Mouse (Mus musculus): ENCODE measurements around the gene Thsd7a. TPM values are rescaled to one million over a fixed set of nuclear protein-coding genes. Genes with fewer than 3 reads are reported as not detected.

Gene Thsd7a
- polyA plus RNA-seq, 1 experiment: 4.9 TPM

DNA sequence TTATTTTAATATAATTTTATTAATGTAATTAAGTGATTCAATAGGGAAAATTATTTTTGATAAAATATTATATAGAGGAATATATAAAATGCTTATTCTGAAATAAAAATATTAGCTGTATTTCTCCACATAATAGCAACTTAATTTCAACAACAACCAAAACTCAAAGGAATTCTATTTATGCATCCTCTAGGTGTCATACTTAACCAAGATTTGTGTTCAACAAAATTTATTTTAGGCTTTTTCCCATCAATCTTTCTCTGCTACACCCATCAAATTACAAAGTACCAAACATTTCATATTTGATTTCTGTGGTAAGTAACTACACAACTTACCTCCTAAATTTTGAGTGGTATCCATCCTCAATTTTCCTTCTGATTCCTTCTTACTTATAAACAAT is 3.1 kb upstream of the Thsd7a start:
- peaks cover 2% of the 10 kb centered on the region; the same call in 1 of the 2 replicates for H3K4me1 ChIP-seq (ENCODE audit: control insufficient read depth, insufficient read depth, low read length)
- H3K4me3 ChIP-seq (ENCODE audit: insufficient read depth, low read length): no peak overlapping the region
- no peak for TF ChIP-seq CTCF (IDR thresholded peaks at IDR 0.05; ENCODE audit: borderline replicate concordance, insufficient read depth, low read length)
- TF ChIP-seq POLR2A (IDR thresholded peaks at IDR 0.05; ENCODE audit: low read depth, low read length): no peak
- no peak overlapping the region for H3K27ac ChIP-seq (ENCODE audit: insufficient read depth, low read length)

DNA sequence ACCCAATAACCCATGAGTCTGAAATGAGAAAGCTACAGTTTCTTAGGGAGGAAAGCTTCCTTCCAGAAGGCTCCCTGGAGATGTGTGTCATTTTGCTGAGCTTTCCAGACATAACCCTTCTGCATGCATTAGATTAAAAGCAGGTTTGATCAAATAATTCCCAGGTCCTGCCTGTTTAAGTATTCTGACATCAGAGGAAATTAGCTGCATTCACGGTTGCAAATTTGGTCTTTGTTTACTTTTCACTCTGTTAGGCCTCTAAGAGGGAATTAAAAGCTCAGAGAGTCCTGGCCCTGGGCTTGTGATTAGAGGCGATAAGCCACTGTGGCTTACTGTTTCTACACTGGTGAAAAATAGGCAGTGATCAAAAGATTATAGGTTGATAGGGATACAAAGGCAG is 1.2 kb upstream of the Thsd7a start:
- Histone ChIP-seq H3K4me1 (ENCODE audit: control insufficient read depth, insufficient read depth, low read length) (peaks cover 2% of the 10 kb centered on the region; the same call in 1 of the 2 replicates), H3K4me3 (ENCODE audit: insufficient read depth, low read length) (no peak overlapping the region), H3K27ac (ENCODE audit: insufficient read depth, low read length) (no peak overlapping the region)
- TF ChIP-seq POLR2A (IDR thresholded peaks at IDR 0.05; ENCODE audit: low read depth, low read length) (no peak), CTCF (IDR thresholded peaks at IDR 0.05; ENCODE audit: borderline replicate concordance, insufficient read depth, low read length) (no peak)

DNA sequence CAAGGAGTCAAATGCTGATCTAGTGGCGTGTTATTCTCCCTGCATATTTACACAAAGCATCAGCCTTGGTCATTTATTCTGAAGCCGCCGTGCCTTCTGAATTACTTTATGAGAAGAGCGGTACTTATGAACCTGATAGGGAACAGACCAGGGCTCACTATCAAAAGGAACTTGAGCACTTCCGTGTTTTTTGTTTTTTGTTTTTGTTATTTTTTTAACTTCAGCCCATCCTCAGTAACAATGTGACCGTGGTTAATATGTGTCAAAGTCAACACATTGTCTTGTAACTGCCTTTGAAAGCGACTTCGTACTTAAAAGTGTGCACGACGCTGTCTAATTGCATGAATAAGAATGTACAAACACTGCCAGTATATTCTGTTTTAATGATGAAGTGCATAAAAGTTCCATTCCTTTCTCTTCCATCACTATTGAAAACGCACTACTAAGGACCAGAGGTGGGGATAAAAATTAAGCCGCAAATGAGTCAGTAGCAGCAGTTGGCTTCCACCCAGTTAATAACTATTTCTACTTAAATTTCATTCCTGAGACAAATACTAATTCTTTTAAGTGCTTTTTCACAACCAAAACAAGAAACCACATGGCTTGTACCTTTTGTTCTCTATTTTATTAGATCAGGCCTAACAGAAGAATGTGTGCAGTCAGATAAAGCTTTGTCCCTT is 461 bp upstream of the Thsd7a start:
- Histone ChIP-seq H3K27ac (ENCODE audit: insufficient read depth, low read length) (no peak overlapping the region), H3K4me3 (ENCODE audit: insufficient read depth, low read length) (peak overlapping the region; percentile 89), H3K4me1 (ENCODE audit: control insufficient read depth, insufficient read depth, low read length) (peaks cover 2% of the 10 kb centered on the region; the same call in 1 of the 2 replicates)
- TF ChIP-seq CTCF (IDR thresholded peaks at IDR 0.05; ENCODE audit: borderline replicate concordance, insufficient read depth, low read length) (no peak), POLR2A (IDR thresholded peaks at IDR 0.05; ENCODE audit: low read depth, low read length) (no peak)

DNA sequence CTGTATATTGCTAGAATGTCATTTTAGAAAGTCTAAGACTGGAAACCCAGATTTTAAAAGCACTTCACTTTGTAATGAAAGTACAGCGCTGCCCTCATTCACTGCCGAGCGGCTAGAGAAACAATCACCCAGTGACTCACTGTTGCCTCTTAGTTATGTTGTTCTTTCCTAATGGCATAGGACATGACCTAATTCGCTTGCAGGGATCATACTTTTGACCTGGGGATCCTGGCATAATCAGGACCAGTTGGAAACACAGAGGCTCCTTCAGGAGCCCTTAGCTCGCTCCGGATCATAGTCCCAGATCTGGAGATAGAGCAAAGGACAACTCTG is 790 bp downstream of the Thsd7a start:
- Histone ChIP-seq H3K4me3 (ENCODE audit: insufficient read depth, low read length) (peak overlapping the region; percentile 89), H3K27ac (ENCODE audit: insufficient read depth, low read length) (peak overlapping the region; percentile 55; the same call in 1 of the 2 replicates), H3K4me1 (ENCODE audit: control insufficient read depth, insufficient read depth, low read length) (peaks cover 2% of the 10 kb centered on the region; the same call in 1 of the 2 replicates)
- TF ChIP-seq CTCF (IDR thresholded peaks at IDR 0.05; ENCODE audit: borderline replicate concordance, insufficient read depth, low read length): no peak
- no peak for TF ChIP-seq POLR2A (IDR thresholded peaks at IDR 0.05; ENCODE audit: low read depth, low read length)

DNA sequence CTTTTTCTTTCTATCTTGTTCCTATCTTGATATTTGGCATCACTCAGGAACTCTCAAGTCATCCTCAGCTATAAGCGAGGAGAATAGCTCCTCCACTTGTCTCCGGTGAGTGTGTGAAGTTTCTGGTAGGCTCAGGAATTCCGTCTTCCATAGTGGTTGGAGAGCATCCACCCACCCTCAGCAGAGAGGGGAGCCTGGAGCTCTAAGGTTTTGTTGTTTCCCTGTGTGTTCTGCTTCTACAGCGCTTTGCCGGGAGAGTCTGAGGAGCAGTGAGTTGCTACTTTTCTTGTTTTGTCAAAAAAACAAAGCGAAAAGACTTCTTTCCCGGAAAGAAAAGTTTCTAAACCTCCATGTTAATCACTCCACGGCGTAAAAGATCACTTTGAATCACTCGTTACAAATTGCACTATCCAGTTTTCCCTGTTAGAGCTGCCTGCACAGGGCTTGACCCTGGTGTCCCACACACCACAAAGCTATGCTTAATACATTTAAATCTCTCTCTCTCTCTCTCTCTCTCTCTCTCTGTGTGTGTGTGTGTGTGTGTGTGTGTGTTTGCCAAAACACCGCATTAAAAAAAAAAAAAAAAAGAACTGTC is 1.3 kb downstream of the Thsd7a start:
- H3K4me1 ChIP-seq (ENCODE audit: control insufficient read depth, insufficient read depth, low read length): peaks cover 2% of the 10 kb centered on the region; the same call in 1 of the 2 replicates
- peak overlapping the region; percentile 6; the same call in 1 of the 2 replicates for H3K27ac ChIP-seq (ENCODE audit: insufficient read depth, low read length)
- TF ChIP-seq CTCF (IDR thresholded peaks at IDR 0.05; ENCODE audit: borderline replicate concordance, insufficient read depth, low read length): no peak
- TF ChIP-seq POLR2A (IDR thresholded peaks at IDR 0.05; ENCODE audit: low read depth, low read length): no peak
- H3K4me3 ChIP-seq (ENCODE audit: insufficient read depth, low read length): peak overlapping the region; percentile 89

DNA sequence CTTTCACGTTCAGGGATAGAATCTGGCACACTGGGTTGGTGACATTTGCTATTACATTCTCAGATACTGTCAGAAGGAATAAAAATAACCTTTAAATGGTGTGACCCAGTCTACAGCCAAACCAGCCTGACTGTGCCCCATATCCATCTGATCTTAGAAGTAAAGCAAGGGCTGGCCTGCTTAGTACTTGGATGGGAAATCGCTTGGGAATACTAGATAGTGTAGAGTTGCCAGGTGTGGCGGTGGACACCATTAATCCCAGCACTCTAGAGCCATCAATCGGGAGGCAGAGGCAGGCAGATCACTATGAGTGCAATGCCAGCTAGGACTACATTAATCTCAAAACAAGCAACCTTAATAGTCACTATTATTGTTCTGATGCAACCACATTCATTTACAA is 6.4 kb downstream of the Thsd7a start:
- Histone ChIP-seq H3K4me1 (ENCODE audit: control insufficient read depth, insufficient read depth, low read length) (peaks cover 2% of the 10 kb centered on the region; the same call in 1 of the 2 replicates), H3K4me3 (ENCODE audit: insufficient read depth, low read length) (no peak overlapping the region), H3K27ac (ENCODE audit: insufficient read depth, low read length) (no peak overlapping the region)
- TF ChIP-seq CTCF (IDR thresholded peaks at IDR 0.05; ENCODE audit: borderline replicate concordance, insufficient read depth, low read length) (no peak), POLR2A (IDR thresholded peaks at IDR 0.05; ENCODE audit: low read depth, low read length) (no peak)

DNA sequence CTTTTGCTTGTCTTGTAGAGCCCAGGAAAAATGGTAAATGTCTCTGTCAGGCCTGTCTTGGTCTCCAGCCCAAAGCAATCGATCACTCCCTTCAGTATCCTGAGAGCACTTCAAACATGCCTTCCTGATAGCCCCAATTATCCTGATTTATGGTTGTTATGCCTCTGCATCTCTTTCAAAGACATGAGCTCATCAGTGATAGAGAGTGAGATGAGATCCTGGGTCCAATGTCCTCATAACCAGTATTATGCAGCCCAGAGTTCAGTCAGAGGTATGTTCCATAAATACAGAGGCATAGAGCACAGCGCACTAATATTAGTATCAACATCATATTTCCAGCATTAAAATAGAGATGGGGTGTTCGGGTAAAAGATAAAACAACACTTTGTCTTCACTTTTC is 15.3 kb downstream of the Thsd7a start:
- TF ChIP-seq CTCF (IDR thresholded peaks at IDR 0.05; ENCODE audit: borderline replicate concordance, insufficient read depth, low read length) (no peak), POLR2A (IDR thresholded peaks at IDR 0.05; ENCODE audit: low read depth, low read length) (no peak)
- no peaks in the 10 kb centered on the region for H3K4me1 ChIP-seq (ENCODE audit: control insufficient read depth, insufficient read depth, low read length)
- no peak overlapping the region for H3K4me3 ChIP-seq (ENCODE audit: insufficient read depth, low read length)
- no peak overlapping the region for H3K27ac ChIP-seq (ENCODE audit: insufficient read depth, low read length)

DNA sequence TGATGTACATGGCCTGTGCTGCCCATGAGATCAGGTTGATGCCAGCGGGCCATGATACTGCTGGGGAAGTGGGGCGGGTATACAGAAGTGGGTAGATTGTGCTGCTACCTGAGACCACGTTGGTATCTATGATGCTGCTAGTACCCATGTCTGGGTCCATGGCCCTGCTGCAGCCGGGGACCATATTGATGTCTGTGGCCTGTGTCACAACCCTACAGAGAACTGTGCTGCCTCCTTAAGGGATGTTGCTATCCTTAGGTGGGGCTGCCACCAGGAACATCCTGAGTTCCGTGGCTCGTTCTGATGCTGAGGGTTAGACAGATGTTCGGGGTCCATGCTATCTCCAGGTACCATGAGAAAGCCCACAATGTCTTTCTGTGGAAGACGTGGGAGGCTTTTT is 33.1 kb downstream of the Thsd7a start:
- no peak for TF ChIP-seq POLR2A (IDR thresholded peaks at IDR 0.05; ENCODE audit: low read depth, low read length)
- TF ChIP-seq CTCF (IDR thresholded peaks at IDR 0.05; ENCODE audit: borderline replicate concordance, insufficient read depth, low read length): no peak
- no peak overlapping the region for H3K27ac ChIP-seq (ENCODE audit: insufficient read depth, low read length)
- no peak overlapping the region for H3K4me3 ChIP-seq (ENCODE audit: insufficient read depth, low read length)
- no peaks in the 10 kb centered on the region for H3K4me1 ChIP-seq (ENCODE audit: control insufficient read depth, insufficient read depth, low read length)

DNA sequence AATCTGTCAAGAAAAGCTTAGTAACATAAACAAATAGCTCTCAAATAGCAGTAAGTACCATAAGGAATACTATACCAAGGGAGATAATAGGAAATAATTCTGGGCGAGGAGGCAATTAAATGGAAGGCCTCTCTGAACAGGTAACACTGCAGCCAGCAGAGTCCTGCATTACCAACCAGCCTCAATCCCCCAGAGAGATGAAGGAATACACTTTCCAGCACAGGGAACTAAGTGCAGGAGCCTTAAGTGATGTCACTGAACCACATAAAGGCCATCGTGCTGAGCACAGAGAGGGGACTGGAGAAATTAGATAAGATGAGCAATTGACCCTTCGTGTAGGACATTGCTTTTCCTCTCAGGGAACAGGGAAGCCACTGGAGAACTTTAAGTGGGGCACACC is 36.6 kb downstream of the Thsd7a start:
- no peak overlapping the region for H3K4me3 ChIP-seq (ENCODE audit: insufficient read depth, low read length)
- no peak for TF ChIP-seq CTCF (IDR thresholded peaks at IDR 0.05; ENCODE audit: borderline replicate concordance, insufficient read depth, low read length)
- H3K27ac ChIP-seq (ENCODE audit: insufficient read depth, low read length): no peak overlapping the region
- no peaks in the 10 kb centered on the region for H3K4me1 ChIP-seq (ENCODE audit: control insufficient read depth, insufficient read depth, low read length)

DNA sequence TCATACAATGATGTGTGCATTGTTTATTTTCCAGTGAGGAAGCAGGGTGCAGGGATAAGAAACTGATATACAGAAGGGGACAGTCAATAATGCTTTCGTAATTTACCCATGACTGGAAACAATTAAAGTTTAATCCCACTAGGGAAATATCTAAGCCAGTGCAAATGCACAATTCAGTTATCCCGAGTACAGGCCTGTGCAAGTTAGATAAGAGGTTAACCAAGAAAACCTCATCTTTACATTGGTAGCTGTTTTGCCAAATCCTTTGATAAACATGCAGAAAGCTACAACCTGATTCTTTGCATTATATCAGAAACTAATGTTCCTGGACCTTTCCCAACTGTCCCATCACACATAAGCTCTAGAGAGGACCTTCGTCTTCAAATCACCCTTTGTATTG is 46.3 kb downstream of the Thsd7a start:
- TF ChIP-seq POLR2A (IDR thresholded peaks at IDR 0.05; ENCODE audit: low read depth, low read length) (no peak), CTCF (IDR thresholded peaks at IDR 0.05; ENCODE audit: borderline replicate concordance, insufficient read depth, low read length) (no peak)
- Histone ChIP-seq H3K4me1 (ENCODE audit: control insufficient read depth, insufficient read depth, low read length) (no peaks in the 10 kb centered on the region), H3K27ac (ENCODE audit: insufficient read depth, low read length) (no peak overlapping the region), H3K4me3 (ENCODE audit: insufficient read depth, low read length) (no peak overlapping the region)
